Mouse (Mus musculus): ENCODE data around the gene Brd7. TPM values are rescaled to one million over a fixed set of nuclear protein-coding genes. Genes with fewer than 3 reads are reported as not detected.

Gene Brd7
- polyA plus RNA-seq, 1 experiment: 101 TPM

GRCm38 (mm10) chr8:88339887-88340695, 21.9 kb downstream of the Brd7 start:
- Histone ChIP-seq H3K27ac (ENCODE audit: insufficient read depth, low read length) (no peak overlapping the region), H3K4me3 (ENCODE audit: low read depth, low read length) (no peak overlapping the region), H3K4me1 (ENCODE audit: control insufficient read depth, insufficient read depth, low read length) (no peaks in the 10 kb centered on the region), H3K9ac (ENCODE audit: low read depth, poor library complexity, severe bottlenecking) (no peak overlapping the region), H3K36me3 (ENCODE audit: control insufficient read depth, insufficient read depth, low read length, poor library complexity, severe bottlenecking) (peaks cover 69% of the 10 kb centered on the region), H3K27me3 (ENCODE audit: control insufficient read depth, insufficient read depth, low read length, poor library complexity, severe bottlenecking) (no peaks in the 10 kb centered on the region), H3K9me3 (replicated peaks; ENCODE audit: control insufficient read depth, insufficient read depth, low read length, poor library complexity, severe bottlenecking) (no peaks in the 10 kb centered on the region)
- TF ChIP-seq EP300 (IDR thresholded peaks at IDR 0.05; ENCODE audit: insufficient read depth, low read depth, low read length): no peak
- no peak for TF ChIP-seq CTCF (IDR thresholded peaks at IDR 0.05; ENCODE audit: low read depth, low read length)
- TF ChIP-seq POLR2A (IDR thresholded peaks at IDR 0.05; ENCODE audit: insufficient read depth, low read length): no peak

DNA sequence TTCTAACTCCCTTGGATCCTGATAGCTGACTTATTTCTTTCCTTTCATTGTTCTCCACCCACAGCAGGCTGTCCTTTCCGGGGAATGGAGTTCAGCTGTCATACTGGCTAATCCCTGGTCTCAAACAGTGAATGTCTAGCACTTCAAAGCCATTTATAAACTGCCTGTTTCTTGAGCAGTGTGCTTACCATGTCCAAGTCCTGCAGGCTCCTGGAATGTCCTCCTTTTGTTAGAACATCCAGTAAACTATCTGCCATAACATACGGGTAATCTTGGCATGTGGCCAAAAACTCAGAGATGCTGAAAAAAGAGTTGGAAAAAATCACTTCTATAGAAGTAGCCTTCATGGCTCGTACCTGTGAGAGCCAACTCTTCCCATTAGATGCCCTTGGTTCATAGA, 22.8 kb downstream of the Brd7 start:
- Histone ChIP-seq H3K36me3 (ENCODE audit: control insufficient read depth, insufficient read depth, low read length, poor library complexity, severe bottlenecking) (peaks cover 68% of the 10 kb centered on the region), H3K9ac (ENCODE audit: low read depth, poor library complexity, severe bottlenecking) (no peak overlapping the region), H3K27ac (ENCODE audit: insufficient read depth, low read length) (no peak overlapping the region), H3K4me1 (ENCODE audit: control insufficient read depth, insufficient read depth, low read length) (no peaks in the 10 kb centered on the region), H3K27me3 (ENCODE audit: control insufficient read depth, insufficient read depth, low read length, poor library complexity, severe bottlenecking) (no peaks in the 10 kb centered on the region), H3K4me3 (ENCODE audit: low read depth, low read length) (no peak overlapping the region), H3K9me3 (replicated peaks; ENCODE audit: control insufficient read depth, insufficient read depth, low read length, poor library complexity, severe bottlenecking) (no peaks in the 10 kb centered on the region)
- TF ChIP-seq EP300 (IDR thresholded peaks at IDR 0.05; ENCODE audit: insufficient read depth, low read depth, low read length) (no peak), POLR2A (IDR thresholded peaks at IDR 0.05; ENCODE audit: insufficient read depth, low read length) (no peak), CTCF (IDR thresholded peaks at IDR 0.05; ENCODE audit: low read depth, low read length) (no peak)

- Histone ChIP-seq H3K27ac (ENCODE audit: insufficient read depth, low read length) (no peak overlapping the region), H3K36me3 (ENCODE audit: control insufficient read depth, insufficient read depth, low read length, poor library complexity, severe bottlenecking) (peaks cover 77% of the 10 kb centered on the region), H3K4me3 (ENCODE audit: low read depth, low read length) (no peak overlapping the region), H3K9ac (ENCODE audit: low read depth, poor library complexity, severe bottlenecking) (no peak overlapping the region), H3K4me1 (ENCODE audit: control insufficient read depth, insufficient read depth, low read length) (no peaks in the 10 kb centered on the region), H3K9me3 (replicated peaks; ENCODE audit: control insufficient read depth, insufficient read depth, low read length, poor library complexity, severe bottlenecking) (no peaks in the 10 kb centered on the region), H3K27me3 (ENCODE audit: control insufficient read depth, insufficient read depth, low read length, poor library complexity, severe bottlenecking) (no peaks in the 10 kb centered on the region)
- TF ChIP-seq EP300 (IDR thresholded peaks at IDR 0.05; ENCODE audit: insufficient read depth, low read depth, low read length) (no peak), CTCF (IDR thresholded peaks at IDR 0.05; ENCODE audit: low read depth, low read length) (no peak), POLR2A (IDR thresholded peaks at IDR 0.05; ENCODE audit: insufficient read depth, low read length) (no peak)
These were observed 27.0 kb downstream of the Brd7 start for GRCm38 (mm10) chr8:88334975-88335374.

- peaks cover 72% of the 10 kb centered on the region for H3K36me3 ChIP-seq (ENCODE audit: control insufficient read depth, insufficient read depth, low read length, poor library complexity, severe bottlenecking)
- no peak overlapping the region for H3K4me3 ChIP-seq (ENCODE audit: low read depth, low read length)
- H3K27ac ChIP-seq (ENCODE audit: insufficient read depth, low read length): no peak overlapping the region
- H3K9me3 ChIP-seq (replicated peaks; ENCODE audit: control insufficient read depth, insufficient read depth, low read length, poor library complexity, severe bottlenecking): no peaks in the 10 kb centered on the region
- no peaks in the 10 kb centered on the region for H3K4me1 ChIP-seq (ENCODE audit: control insufficient read depth, insufficient read depth, low read length)
- no peak overlapping the region for H3K9ac ChIP-seq (ENCODE audit: low read depth, poor library complexity, severe bottlenecking)
- TF ChIP-seq POLR2A (IDR thresholded peaks at IDR 0.05; ENCODE audit: insufficient read depth, low read length): no peak
- TF ChIP-seq EP300 (IDR thresholded peaks at IDR 0.05; ENCODE audit: insufficient read depth, low read depth, low read length): no peak
- no peak for TF ChIP-seq CTCF (IDR thresholded peaks at IDR 0.05; ENCODE audit: low read depth, low read length)
- no peaks in the 10 kb centered on the region for H3K27me3 ChIP-seq (ENCODE audit: control insufficient read depth, insufficient read depth, low read length, poor library complexity, severe bottlenecking)
These were observed 27.6 kb downstream of the Brd7 start for GRCm38 (mm10) chr8:88334384-88334783.

DNA sequence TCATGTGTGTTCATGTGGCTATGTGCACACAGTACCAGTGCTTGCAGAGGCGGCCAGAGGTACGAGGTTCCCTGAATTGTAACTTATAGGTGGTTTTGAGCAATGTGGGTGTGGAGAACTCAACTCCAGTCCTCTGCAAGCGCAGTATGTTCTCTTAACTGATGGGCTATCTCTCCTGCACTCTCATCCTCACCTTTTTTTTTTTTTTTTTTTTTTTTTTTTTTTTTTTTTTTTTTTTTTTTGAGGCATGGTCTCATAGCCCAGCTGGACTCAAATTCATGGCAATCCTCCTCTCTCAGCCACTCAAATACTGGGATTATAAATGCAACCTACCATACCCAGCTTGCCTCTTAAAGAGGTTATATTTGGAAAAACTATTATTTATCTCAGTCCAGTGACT, 31.2 kb downstream of the Brd7 start:
- no peaks in the 10 kb centered on the region for H3K9me3 ChIP-seq (replicated peaks; ENCODE audit: control insufficient read depth, insufficient read depth, low read length, poor library complexity, severe bottlenecking)
- H3K36me3 ChIP-seq (ENCODE audit: control insufficient read depth, insufficient read depth, low read length, poor library complexity, severe bottlenecking): peaks cover 57% of the 10 kb centered on the region
- no peaks in the 10 kb centered on the region for H3K27me3 ChIP-seq (ENCODE audit: control insufficient read depth, insufficient read depth, low read length, poor library complexity, severe bottlenecking)
- TF ChIP-seq CTCF (IDR thresholded peaks at IDR 0.05; ENCODE audit: low read depth, low read length) (no peak), POLR2A (IDR thresholded peaks at IDR 0.05; ENCODE audit: insufficient read depth, low read length) (no peak)
- H3K4me1 ChIP-seq (ENCODE audit: control insufficient read depth, insufficient read depth, low read length): no peaks in the 10 kb centered on the region
- no peak overlapping the region for H3K4me3 ChIP-seq (ENCODE audit: low read depth, low read length)
- no peak overlapping the region for H3K27ac ChIP-seq (ENCODE audit: insufficient read depth, low read length)
- no peak overlapping the region for H3K9ac ChIP-seq (ENCODE audit: low read depth, poor library complexity, severe bottlenecking)

DNA sequence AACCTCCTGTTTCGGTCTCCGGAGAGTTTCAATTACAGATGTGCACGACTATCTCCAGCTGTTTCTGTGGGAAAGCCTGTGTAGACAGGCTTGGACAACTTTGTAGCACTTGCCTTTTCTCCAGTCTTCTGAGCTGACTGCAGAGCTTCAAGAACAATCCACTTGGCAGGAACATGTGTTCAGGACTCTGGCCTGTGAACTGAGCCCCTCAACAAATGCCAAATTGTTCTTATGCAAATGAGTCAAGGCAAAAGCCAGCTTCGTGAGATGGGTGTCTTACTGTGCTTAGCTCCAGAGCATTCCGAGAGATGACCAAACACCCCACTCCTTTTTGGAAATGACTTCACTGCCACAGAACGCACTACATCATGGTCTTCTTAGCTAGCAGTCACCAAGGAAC, 33.3 kb downstream of the Brd7 start:
- TF ChIP-seq CTCF (IDR thresholded peaks at IDR 0.05; ENCODE audit: low read depth, low read length) (no peak), POLR2A (IDR thresholded peaks at IDR 0.05; ENCODE audit: insufficient read depth, low read length) (no peak), EP300 (IDR thresholded peaks at IDR 0.05; ENCODE audit: insufficient read depth, low read depth, low read length) (no peak)
- Histone ChIP-seq H3K9ac (ENCODE audit: low read depth, poor library complexity, severe bottlenecking) (no peak overlapping the region), H3K36me3 (ENCODE audit: control insufficient read depth, insufficient read depth, low read length, poor library complexity, severe bottlenecking) (peaks cover 40% of the 10 kb centered on the region), H3K4me1 (ENCODE audit: control insufficient read depth, insufficient read depth, low read length) (no peaks in the 10 kb centered on the region), H3K27me3 (ENCODE audit: control insufficient read depth, insufficient read depth, low read length, poor library complexity, severe bottlenecking) (no peaks in the 10 kb centered on the region), H3K27ac (ENCODE audit: insufficient read depth, low read length) (no peak overlapping the region), H3K4me3 (ENCODE audit: low read depth, low read length) (no peak overlapping the region), H3K9me3 (replicated peaks; ENCODE audit: control insufficient read depth, insufficient read depth, low read length, poor library complexity, severe bottlenecking) (no peaks in the 10 kb centered on the region)

Measured in ES-Bruce4 (cell line).